Mouse (Mus musculus): ENCODE measurements at regions not wholly inside any gene's neighbourhood (a gene's known extent, or its start where the extent isn't known, plus 50 kb on each side); places are given as distances from the start of the nearest gene placed in this dataset.
"Not testable (repeated sequence)": the region's sequence is repeated elsewhere in the genome, so short reads cannot be mapped to it uniquely, and the experiment has no call there.

DNA sequence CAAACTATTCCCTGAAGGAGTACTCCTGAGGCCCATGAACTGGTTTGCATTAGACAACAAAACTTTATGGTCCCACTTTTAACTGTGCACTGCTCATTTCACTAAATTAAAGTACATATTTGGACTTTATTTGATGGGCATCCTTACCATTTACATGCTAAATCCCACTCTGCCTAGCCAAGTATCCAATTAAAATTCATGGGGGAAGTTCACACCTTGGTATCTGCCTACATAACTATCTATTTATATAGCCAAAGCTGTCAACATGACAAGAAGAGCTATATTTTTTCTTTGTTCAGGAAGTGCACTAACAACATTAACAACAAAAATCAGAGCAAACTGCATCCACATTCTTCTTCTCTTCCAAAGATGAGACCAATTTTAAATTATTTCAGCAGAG, 317.7 kb upstream of the Nwd2 start:
- DNase-seq: no peak

GRCm38 (mm10) chr5:63351108-63351507, 297.8 kb upstream of the Nwd2 start:
- DNase-seq: no peak

- no peak for DNase-seq
Measured at GRCm38 (mm10) chr5:63391956-63392355, 256.9 kb upstream of the Nwd2 start.

DNA sequence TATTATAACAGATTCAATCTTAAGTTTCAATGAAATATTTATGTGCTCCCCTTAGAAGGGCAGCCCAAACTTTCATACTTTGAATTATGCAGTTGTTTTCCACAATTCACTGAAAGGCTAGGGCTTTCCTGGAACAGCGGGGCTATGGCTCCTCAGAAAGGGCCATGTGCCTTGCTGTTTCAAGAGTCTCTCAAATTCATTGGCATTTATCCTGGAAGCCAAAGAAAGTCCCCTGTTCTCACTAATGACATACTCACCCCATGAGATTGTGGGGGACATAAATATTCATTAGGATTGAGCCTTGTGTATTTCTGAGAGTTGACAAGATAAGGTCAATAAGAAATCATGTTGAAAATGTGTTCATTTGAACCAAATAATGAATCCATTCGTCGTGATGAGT, 250.9 kb upstream of the Nwd2 start:
- no peak for DNase-seq

DNA sequence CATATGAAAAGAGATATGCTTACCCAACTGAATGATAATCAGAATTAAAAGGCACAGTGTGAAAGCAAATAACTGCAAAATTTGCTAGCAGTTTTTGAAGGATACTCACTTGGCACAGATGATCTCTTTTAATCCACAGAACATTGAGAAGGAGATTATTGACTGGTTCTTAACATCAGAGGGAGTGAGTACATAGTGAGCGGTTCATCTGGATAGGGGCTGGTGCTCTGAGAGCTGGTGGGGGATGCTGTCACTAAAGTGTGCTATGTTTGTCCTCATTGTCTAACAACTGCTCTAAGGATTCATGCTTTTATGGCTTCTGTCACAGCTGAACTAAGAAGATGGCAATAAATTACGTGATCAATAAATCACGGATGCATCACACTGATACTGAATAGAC, 218.7 kb upstream of the Nwd2 start:
- DNase-seq: no peak

- DNase-seq: no peak
Measured at GRCm38 (mm10) chr5:63444407-63444806, 204.5 kb upstream of the Nwd2 start.

- no peak for DNase-seq
Measured at GRCm38 (mm10) chr5:63445171-63445570, 203.7 kb upstream of the Nwd2 start.

GRCm38 (mm10) chr5:63468526-63469268, 180.2 kb upstream of the Nwd2 start:
- DNase-seq: no peak

- no peak for DNase-seq
Measured at GRCm38 (mm10) chr5:63469701-63470100, 179.2 kb upstream of the Nwd2 start.

DNA sequence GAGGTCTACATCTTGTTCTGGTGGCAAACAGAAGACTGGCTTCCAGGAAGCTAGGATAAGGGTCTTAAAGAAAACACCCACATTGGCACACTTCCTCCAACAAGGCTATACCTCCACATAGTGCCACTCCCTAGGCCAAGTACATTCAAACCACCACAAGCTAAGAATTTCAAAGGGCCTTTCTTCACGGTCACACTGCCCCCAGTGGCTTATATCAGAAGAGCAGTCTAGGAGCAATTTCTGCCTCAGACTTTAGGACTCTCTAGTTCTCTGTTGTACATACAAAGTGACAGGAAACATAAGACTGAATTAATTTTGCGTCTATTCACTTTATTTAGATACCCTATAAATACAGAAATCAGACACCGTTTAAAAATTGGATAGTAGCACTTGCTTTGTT, 175.7 kb upstream of the Nwd2 start:
- DNase-seq: no peak

DNA sequence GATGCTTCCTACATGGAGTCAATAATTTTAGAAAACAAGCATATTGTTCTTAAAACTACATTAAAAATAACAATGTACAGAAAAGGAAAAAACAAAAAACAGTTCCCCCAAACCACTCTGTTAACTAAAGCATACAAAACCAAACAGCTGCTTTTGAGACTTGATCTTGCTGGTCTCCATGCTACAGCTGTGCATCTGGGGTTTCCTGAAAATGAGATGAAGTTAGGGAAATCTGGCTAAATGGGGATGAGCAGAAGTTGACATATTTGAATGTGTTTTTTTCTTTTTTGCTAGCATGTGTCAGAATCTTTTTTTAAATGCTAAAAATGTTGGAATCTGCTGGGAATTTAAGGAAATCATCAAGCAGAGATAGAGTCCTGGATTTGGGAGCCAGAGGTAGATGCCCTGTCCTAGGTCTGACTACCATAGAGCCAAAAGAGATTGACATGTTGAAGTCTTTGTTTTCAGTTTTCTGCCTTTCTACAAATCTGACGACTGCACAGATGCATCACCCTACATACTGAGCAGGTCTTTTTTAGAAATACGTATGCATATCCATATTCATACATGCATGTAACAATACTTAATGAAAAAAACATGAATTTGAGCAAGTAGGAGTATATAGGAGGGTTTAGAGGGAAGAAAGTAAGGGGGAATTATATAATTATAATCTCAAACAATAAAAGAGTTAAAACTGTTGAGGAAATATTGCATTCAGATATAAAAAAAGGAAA, 172.5 kb upstream of the Nwd2 start:
- DNase-seq: no peak

DNA sequence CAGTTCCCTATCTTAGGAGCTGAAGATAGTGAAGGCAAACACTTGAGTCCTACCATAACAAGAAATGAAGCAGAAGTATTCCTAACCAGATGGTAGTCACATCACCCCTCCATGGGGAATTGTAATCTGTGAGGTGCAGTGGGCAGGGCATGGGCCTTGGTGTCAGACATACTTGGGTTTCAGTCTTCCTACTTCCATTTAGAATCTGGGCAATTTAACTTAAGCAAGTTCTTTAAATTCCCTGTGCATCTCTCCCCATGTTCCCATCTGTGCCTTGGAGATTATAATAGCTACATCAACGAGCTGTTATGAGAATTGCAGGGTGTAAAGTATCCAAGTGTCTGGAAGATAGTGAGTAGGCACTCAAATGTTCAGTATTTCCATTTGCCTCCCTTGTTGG, 149.9 kb upstream of the Nwd2 start:
- no peak for DNase-seq

DNA sequence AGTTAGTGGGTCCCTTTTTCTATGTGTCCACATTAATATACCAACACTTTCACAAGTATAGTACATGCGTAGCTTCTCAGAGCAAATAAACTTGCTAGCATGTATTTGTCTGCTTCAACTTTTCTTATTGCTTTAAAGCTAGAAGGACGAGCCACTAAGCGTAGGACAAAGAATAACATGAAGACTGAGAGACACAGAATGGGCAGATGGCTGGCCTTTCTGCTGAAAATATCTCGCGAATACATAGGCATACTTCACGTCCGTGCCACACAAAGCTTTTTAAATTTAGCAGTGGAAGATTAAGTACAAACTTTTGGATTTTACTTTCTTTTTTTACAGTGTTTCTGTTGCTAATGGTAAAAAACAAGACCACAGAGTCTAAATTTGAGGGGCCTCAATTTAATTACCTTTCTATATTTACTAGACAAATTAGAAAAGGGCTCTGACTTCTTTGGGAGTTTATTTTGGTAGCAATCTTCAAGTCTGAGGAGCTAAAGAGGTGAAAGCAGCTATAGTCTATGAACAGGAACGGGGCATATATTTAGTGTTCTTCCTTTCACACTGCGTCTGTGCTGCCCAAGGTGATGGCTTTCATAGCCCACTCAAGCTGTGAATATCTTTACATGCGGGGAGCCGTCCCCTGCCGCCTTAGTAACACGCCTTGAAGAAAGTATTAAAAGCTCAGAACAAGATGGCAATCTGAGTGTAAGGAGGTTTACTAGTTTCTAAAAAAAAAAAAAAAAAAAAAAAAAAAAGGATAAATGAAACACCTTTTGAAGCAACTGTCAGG, 145.7 kb upstream of the Nwd2 start:
- DNase-seq: no peak

- DNase-seq: no peak
Measured at GRCm38 (mm10) chr5:63534197-63534596, 114.7 kb upstream of the Nwd2 start.

- peak; percentile 5 for DNase-seq
Measured at GRCm38 (mm10) chr5:63540530-63540929, 108.4 kb upstream of the Nwd2 start.

GRCm38 (mm10) chr5:63545482-63545881, 103.4 kb upstream of the Nwd2 start:
- no peak for DNase-seq

DNA sequence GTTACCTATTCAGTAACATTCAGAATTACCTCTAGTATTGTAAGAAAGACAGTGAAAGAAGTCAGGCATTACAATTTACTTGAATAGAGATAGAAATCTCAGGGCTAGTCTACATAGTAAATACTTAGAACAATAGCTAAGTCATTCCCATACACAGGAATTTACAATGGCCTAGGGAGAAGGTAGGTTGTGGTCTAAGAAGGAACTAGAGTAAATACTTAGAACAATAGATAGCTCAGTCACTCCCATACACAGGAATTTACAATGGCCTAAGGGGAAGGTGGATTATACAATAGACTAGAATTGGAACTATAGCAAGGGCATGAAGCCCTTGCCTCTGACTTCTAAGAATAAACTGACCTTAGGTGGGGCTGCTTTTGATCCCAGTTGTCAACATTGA, 83.0 kb upstream of the Nwd2 start:
- not testable (repeated sequence) for DNase-seq

DNA sequence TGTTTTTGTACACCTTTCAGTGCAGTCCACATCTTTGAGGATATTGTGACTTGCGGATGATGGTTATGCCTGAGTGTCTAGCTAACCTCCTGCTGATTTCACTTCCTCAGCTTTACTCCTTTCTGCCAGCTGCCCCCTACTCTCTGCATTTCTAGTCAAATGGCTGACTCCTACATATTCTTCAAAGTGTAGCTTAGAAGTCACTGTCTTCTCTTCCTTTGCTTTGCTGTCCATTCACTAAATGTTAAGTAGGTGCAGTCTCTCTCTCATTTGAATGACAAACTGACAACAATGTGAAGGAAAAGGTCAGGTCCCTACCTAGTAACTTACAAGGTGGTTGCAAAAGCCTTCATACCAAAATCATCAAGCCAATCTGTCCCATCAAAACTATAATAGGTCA, 73.5 kb upstream of the Nwd2 start:
- DNase-seq: no peak

- DNase-seq: no peak
Measured at GRCm38 (mm10) chr5:63579409-63579808, 69.5 kb upstream of the Nwd2 start.

DNA sequence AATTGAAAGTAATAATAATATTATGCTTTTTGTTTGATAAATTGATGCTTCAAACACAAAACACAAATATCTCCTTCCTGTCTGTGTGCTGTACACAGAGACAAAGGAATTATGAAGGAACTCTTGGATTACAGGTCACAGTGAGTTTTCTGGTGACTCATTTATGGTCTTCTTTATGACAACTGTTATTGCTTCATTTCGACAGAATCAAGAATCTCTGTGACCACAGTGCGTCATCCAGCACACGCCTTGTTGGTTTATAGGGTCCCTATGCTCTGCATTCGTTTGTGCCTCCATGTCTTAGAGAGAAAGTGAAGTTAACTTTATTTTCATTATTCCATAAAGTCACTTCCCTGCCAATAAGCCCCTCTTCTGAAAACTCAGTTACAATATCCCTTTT, 61.9 kb upstream of the Nwd2 start:
- DNase-seq: no peak

DNA sequence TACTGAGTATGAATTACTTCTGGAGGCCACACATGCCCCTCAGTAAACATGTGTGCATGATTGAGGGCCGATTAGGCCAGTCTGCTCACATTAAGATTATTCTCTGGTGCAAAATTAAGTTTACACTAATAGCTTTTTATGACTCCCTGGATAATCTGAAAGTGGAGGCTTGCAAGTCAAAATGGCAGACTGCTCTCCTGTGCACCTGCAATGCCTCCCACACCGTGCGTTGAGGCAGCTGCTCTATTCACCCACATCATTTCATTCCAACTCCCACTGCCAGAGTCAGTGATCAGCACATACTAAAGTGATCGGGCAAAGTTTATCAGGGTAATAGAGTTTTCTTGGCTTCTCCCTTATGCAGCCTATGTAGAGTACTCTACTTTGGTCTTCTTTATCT, 61.0 kb upstream of the Nwd2 start:
- no peak for DNase-seq
